Mouse (Mus musculus) ES-E14 (cell line): ENCODE data around the gene Syndig1. TPM values are rescaled to one million over a fixed set of nuclear protein-coding genes. Genes with fewer than 3 reads are reported as not detected.

ENCODE experiments used
- DNase-seq: peaks from one replicate; pipeline ENCODE4 v3.0.0-alpha.2; 2013; ENCODE audit warnings: low read depth, low spot score
- H3K27ac ChIP-seq: 2 replicates; pipeline ENCODE4 v1.5.1; 2012; ENCODE audit warnings: low read depth, mild to moderate bottlenecking, low read length, moderate library complexity, mixed read lengths; ENCODE audit not compliant: poor library complexity, insufficient read depth, severe bottlenecking
- H3K36me3 ChIP-seq: 2 replicates; pipeline ENCODE4 v1.6.1; 2012; ENCODE audit warnings: mild to moderate bottlenecking, low read length, moderate library complexity, mixed read lengths; ENCODE audit not compliant: control insufficient read depth, poor library complexity, insufficient read depth, severe bottlenecking
- H3K4me1 ChIP-seq, 2 experiments: fragments of 150-350 bp in 1 of 2; sonication (generic) in 1 of 2; 2 replicates each; pipeline ENCODE4 v1.6.1; 2012; ENCODE audit warnings: low read length in 2 of 2, mild to moderate bottlenecking in 1 of 2, mixed read lengths in 1 of 2; ENCODE audit not compliant: control insufficient read depth in 2 of 2, insufficient read depth in 2 of 2, poor library complexity in 1 of 2
- H3K4me3 ChIP-seq, 2 experiments: fragments of 150-350 bp in 1 of 2; sonication (generic) in 1 of 2; 2 replicates each; pipeline ENCODE4 v1.5.1; 2012; ENCODE audit warnings: low read length in 2 of 2, low read depth in 1 of 2, mild to moderate bottlenecking in 1 of 2, mixed read lengths in 1 of 2; ENCODE audit not compliant: insufficient read depth in 1 of 2, poor library complexity in 1 of 2, severe bottlenecking in 1 of 2
- H3K9ac ChIP-seq: 2 replicates; pipeline ENCODE4 v1.6.1; 2012; ENCODE audit warnings: low read depth, mild to moderate bottlenecking, low read length, mixed read lengths; ENCODE audit not compliant: poor library complexity, insufficient read depth, severe bottlenecking
- H3K9me3 ChIP-seq: fragments of 150-350 bp; sonication (generic); 2 replicates; pipeline ENCODE4 v1.6.1; 2012; ENCODE audit warnings: low read depth, mild to moderate bottlenecking, low read length; ENCODE audit not compliant: control insufficient read depth, insufficient read depth
- CHD2 ChIP-seq: IDR thresholded peaks from 2 replicates; pipeline ENCODE4 v1.6.1; 2014; ENCODE audit warnings: mild to moderate bottlenecking, low read depth, low read length, inconsistent platforms
- HCFC1 ChIP-seq: IDR thresholded peaks from 2 replicates; pipeline ENCODE4 v1.6.1; 2012; ENCODE audit warnings: low read length, inconsistent platforms, borderline replicate concordance; ENCODE audit not compliant: insufficient read depth
- MAFK ChIP-seq: IDR thresholded peaks from 2 replicates; pipeline ENCODE4 v1.6.1; 2014; ENCODE audit warnings: mild to moderate bottlenecking, low read depth, low read length, inconsistent platforms; ENCODE audit not compliant: insufficient read depth
- ZC3H11A ChIP-seq: IDR thresholded peaks from 2 replicates; pipeline ENCODE4 v1.6.1; 2012; ENCODE audit warnings: low read depth, mild to moderate bottlenecking, inconsistent platforms, low read length, borderline replicate concordance
- ZNF384 ChIP-seq: IDR thresholded peaks from 2 replicates; pipeline ENCODE4 v1.6.1; 2012; ENCODE audit warnings: low read depth, low read length, inconsistent platforms
- in situ Hi-C, 2 experiments: fragments of 600-800 bp; cut with MboI; formaldehyde crosslinking; loops; one replicate each; pipeline ENCODE4 v1.15.1; 2025; ENCODE audit warnings: low sequenced_read_pairs in 2 of 2, inconsistent platforms in 1 of 2; ENCODE audit not compliant: unreplicated experiment in 2 of 2
- total RNA-seq: library from RNA; depleted of rRNA; stranded (reverse); fragments of 300-350 nt; gene quantifications from 2 replicates; pipeline ENCODE4 v1.2.3, GENCODE M21; 2012

Gene Syndig1
- total RNA-seq, 1 experiment: 3.7 TPM

DNA sequence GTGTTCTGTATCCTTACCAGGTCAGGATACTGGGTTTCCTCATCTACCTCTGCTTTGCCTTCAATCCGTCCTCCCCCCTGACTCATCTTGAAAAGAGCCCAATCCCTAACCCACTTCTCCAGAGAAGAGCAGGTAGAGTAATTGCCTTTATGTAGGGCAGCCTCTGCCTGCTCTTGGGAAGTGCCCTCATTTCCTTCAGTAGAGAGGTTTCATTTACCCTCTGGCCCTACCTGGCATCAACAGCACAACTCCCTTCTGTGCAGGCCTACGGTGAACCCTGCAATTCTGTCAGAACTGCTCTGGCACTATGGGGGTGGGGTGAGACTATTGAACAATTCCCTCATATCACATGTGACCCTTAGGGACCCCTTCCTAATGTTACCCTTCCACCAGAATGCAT is 16.1 kb upstream of the Syndig1 start:
- in situ Hi-C loops: no loop called here
- Histone ChIP-seq H3K4me3 (no peak overlapping the region), H3K9me3 (no peaks in the 10 kb centered on the region), H3K27ac (no peak overlapping the region), H3K9ac (no peak overlapping the region), H3K36me3 (no peaks in the 10 kb centered on the region), H3K4me1 (no peaks in the 10 kb centered on the region)
- no peak for DNase-seq
- TF ChIP-seq ZNF384 (no peak), ZC3H11A (no peak), MAFK (no peak), CHD2 (no peak)

DNA sequence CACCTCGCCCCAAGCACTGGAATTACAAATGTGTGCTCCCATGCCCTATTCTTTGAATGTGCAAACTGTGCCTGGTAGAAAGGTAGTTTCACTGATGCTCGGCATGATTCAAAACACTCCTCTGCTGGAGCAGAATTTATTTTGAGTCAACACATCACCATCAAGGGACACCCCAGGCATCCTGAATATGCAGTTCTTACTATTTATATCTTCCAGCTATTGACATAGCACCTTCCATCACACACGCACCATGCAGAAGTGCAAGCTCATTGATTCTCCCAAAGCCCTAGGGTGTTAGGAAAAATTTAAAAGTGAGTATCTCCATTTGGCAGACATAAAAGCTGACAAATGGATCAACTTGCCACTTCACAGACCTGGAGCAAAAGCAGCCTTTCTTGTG is 10.6 kb upstream of the Syndig1 start:
- DNase-seq: no peak
- TF ChIP-seq ZNF384 (no peak), CHD2 (no peak), HCFC1 (no peak), ZC3H11A (no peak), MAFK (no peak)
- in situ Hi-C loops: no loop called here
- Histone ChIP-seq H3K27ac (no peak overlapping the region), H3K9ac (no peak overlapping the region), H3K4me3 (no peak overlapping the region), H3K36me3 (no peaks in the 10 kb centered on the region), H3K4me1 (no peaks in the 10 kb centered on the region), H3K9me3 (no peaks in the 10 kb centered on the region)

DNA sequence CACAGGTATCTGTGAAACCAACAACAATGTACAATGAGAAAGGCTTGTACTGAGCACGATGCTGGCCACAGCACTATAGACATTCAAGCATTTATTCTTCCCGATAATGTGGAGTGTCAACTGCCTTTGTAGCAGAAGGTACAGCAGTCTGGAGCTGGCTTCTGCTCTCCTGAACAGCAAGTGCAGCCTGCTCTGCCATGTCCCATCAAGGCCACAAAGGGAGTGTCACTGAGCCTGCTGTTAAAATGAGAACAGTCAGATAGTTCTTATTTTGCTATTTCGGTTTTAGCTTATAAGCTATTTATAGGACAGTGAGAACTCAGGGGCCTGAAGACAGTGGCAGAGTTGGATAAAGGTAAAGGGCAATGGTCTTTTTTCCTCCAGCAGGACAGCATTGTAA is 9.3 kb upstream of the Syndig1 start:
- no peak for DNase-seq
- H3K27ac ChIP-seq: no peak overlapping the region
- H3K9me3 ChIP-seq: no peaks in the 10 kb centered on the region
- no peaks in the 10 kb centered on the region for H3K36me3 ChIP-seq
- in situ Hi-C loops: no loop called here
- no peaks in the 10 kb centered on the region for H3K4me1 ChIP-seq
- H3K9ac ChIP-seq: no peak overlapping the region
- no peak overlapping the region for H3K4me3 ChIP-seq
- TF ChIP-seq HCFC1 (no peak), ZNF384 (no peak), ZC3H11A (no peak), MAFK (no peak), CHD2 (no peak)

DNA sequence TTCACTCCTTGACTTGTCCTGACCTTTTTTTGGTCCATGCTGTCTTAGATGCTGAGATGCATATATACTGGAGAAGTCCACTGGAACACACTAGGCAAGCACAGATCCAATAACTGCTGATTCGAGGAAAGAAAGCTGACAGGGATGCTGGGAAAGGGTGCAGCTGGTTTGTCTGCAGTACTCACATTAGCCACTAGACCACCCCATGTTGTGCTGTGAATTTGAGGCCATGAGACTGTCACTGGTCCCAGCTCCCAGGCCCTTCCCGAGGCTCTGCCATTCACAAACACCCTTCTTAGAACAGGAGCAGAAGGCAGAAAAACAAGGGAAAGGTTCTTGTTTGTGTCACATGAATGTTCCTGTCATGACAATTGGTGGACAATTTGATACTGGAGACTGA is 8.8 kb upstream of the Syndig1 start:
- in situ Hi-C loops: no loop called here
- 0 out of 2 replicates have a peak, but pooled peaks have one; percentile 38 for TF ChIP-seq MAFK
- TF ChIP-seq CHD2: no peak

DNA sequence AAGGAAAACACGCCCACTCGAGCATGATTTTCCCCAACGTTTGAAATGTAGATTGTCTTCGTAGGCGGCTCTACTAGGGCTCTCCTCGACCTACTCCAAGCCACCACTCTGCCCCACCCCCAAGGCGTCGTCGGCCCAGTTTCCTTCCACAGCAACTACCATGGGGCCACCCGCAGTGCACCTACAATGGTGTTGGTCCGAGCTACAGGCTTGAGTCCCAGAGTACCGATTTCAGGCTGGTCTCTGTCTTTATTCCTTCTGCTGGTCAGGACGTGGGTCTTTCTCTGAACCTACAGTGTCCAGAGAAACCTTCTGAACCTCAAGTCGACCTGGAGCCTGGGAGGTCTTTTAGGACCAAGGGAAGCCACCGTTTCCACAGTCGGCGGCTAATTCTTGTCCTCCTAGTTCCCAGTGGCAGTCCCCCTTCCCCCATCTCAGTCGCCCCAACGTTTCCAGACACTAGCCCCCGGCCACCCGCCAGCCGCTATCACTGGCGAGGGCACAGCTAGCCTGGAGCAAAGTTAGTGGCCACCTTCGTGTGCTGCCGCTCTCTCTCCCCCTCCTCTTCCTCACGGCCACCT is 1.0 kb downstream of the Syndig1 start:
- Histone ChIP-seq H3K4me1 (peaks cover 0 to 7% of the 10 kb centered on the region in 2 experiments; a peak in 2 of 4 replicates), H3K9me3 (no peaks in the 10 kb centered on the region), H3K4me3 (peak overlapping the region; percentile 78 to 84), H3K9ac (peak overlapping the region; percentile 70), H3K36me3 (no peaks in the 10 kb centered on the region), H3K27ac (no peak overlapping the region)
- TF ChIP-seq HCFC1 (peak; percentile 8; the same call in 1 of the 2 replicates), ZNF384 (no peak)
- peak; percentile 66 for DNase-seq
- in situ Hi-C loops: no loop called here

More for the DNA sequence above, 8.8 kb upstream of the Syndig1 start:
- Histone ChIP-seq H3K27ac (no peak overlapping the region), H3K9me3 (no peaks in the 10 kb centered on the region), H3K9ac (no peak overlapping the region), H3K36me3 (no peaks in the 10 kb centered on the region), H3K4me3 (no peak overlapping the region), H3K4me1 (no peaks in the 10 kb centered on the region)
- no peak for DNase-seq
